Mouse (Mus musculus): Measurements from ENCODE around the gene Socs2.

The Socs2 gene

GRCm38 (mm10) chr10:95426207-95427115 is 9.5 kb upstream of the Socs2 start:
- in situ Hi-C loops (cut with MboI; ENCODE audit: low sequenced_read_pairs) = loop anchor here (25.0 kb wide), 1 partner anchor 789 kb away; no protein-coding TSS in a partner anchor

GRCm38 (mm10) chr10:95422681-95423080 is 5.7 kb upstream of the Socs2 start:
- in situ Hi-C loops (cut with MboI; ENCODE audit: low sequenced_read_pairs) = no loop called here

- in situ Hi-C loops (cut with MboI; ENCODE audit: low sequenced_read_pairs) = no loop called here
These were observed 3.3 kb upstream of the Socs2 start for GRCm38 (mm10) chr10:95420284-95420683.

GRCm38 (mm10) chr10:95419726-95420125 is 2.7 kb upstream of the Socs2 start:
- in situ Hi-C loops (cut with MboI; ENCODE audit: low sequenced_read_pairs) = no loop called here

- in situ Hi-C loops (cut with MboI; ENCODE audit: low sequenced_read_pairs) = no loop called here
These were observed 1.7 kb upstream of the Socs2 start for GRCm38 (mm10) chr10:95418631-95419030.

GRCm38 (mm10) chr10:95417496-95418236 is 686 bp upstream of the Socs2 start:
- in situ Hi-C loops (cut with MboI; ENCODE audit: low sequenced_read_pairs) = no loop called here

- in situ Hi-C loops (cut with MboI; ENCODE audit: low sequenced_read_pairs) = no loop called here
These were observed 657 bp downstream of the Socs2 start for GRCm38 (mm10) chr10:95416361-95416684.

GRCm38 (mm10) chr10:95415533-95416360 is 1.2 kb downstream of the Socs2 start:
- in situ Hi-C loops (cut with MboI; ENCODE audit: low sequenced_read_pairs) = no loop called here

- in situ Hi-C loops (cut with MboI; ENCODE audit: low sequenced_read_pairs) = no loop called here
These were observed 1.8 kb downstream of the Socs2 start for GRCm38 (mm10) chr10:95415159-95415532.

GRCm38 (mm10) chr10:95414316-95415158 is 2.4 kb downstream of the Socs2 start:
- in situ Hi-C loops (cut with MboI; ENCODE audit: low sequenced_read_pairs) = no loop called here

- in situ Hi-C loops (cut with MboI; ENCODE audit: low sequenced_read_pairs) = no loop called here
These were observed 5.8 kb downstream of the Socs2 start for GRCm38 (mm10) chr10:95411139-95411538.

GRCm38 (mm10) chr10:95410709-95411108 is 6.3 kb downstream of the Socs2 start:
- in situ Hi-C loops (cut with MboI; ENCODE audit: low sequenced_read_pairs) = no loop called here

- in situ Hi-C loops (cut with MboI; ENCODE audit: low sequenced_read_pairs) = no loop called here
These were observed 6.8 kb downstream of the Socs2 start for GRCm38 (mm10) chr10:95410209-95410608.

- in situ Hi-C loops (cut with MboI; ENCODE audit: low sequenced_read_pairs) = no loop called here
These were observed 7.8 kb downstream of the Socs2 start for GRCm38 (mm10) chr10:95409149-95409548.

- in situ Hi-C loops (cut with MboI; ENCODE audit: low sequenced_read_pairs) = no loop called here
These were observed 8.5 kb downstream of the Socs2 start for GRCm38 (mm10) chr10:95408487-95408886.

GRCm38 (mm10) chr10:95407541-95408160 is 9.3 kb downstream of the Socs2 start:
- in situ Hi-C loops (cut with MboI; ENCODE audit: low sequenced_read_pairs) = no loop called here

- in situ Hi-C loops (cut with MboI; ENCODE audit: low sequenced_read_pairs) = no loop called here
These were observed 12.2 kb downstream of the Socs2 start for GRCm38 (mm10) chr10:95404774-95405173.

GRCm38 (mm10) chr10:95399689-95400354 is 17.2 kb downstream of the Socs2 start:
- in situ Hi-C loops (cut with MboI; ENCODE audit: low sequenced_read_pairs) = no loop called here

- in situ Hi-C loops (cut with MboI; ENCODE audit: low sequenced_read_pairs) = no loop called here
These were observed 18.5 kb downstream of the Socs2 start for GRCm38 (mm10) chr10:95398489-95398888.

All from CH12F3 (cell line).